Mouse (Mus musculus): ENCODE measurements around the gene Angel1. TPM values are rescaled to one million over a fixed set of nuclear protein-coding genes. Genes with fewer than 3 reads are reported as not detected.

The Angel1 gene
- polyA plus RNA-seq (2015; fragmentation: Illumina TruSeq; extraction: RNeasy Lipid Tissue Mini Kit (QIAGEN cat#74804); ENCODE audit: insufficient read depth, low read depth, low replicate concordance) = 1.7 TPM

GRCm38 (mm10) chr12:86726120-86726640 is at the start of gene Angel1:
Gene Angel1 (minus strand): TSS chr12:86726460.

DNA sequence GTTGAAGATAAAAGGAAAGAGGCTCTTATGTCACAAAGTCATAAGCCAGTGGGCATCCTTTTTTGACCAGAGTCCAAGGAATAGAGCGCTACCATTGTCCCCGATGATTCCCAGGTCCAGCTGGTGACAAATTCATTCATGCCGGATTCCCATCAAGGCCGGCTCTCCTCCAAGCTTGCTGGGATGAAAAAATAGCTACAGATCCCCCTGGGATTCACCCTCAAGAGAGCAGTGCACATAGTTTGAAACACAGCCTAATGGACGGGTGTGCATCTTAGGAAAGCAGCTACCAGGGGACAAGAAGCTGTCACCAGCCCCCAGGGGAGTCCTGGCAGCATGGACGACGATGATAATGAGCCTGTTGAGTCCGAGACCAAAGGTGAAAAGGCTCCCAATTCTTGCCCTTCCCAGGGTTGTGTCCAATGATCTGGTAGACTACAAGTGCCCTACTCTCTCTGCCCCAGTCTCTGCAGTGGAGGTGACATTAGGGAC is 8.1 kb upstream of the Angel1 start, which contains the start of gene Lrrc74a:
Gene Lrrc74a, plus strand, starts transcription at position 51 of the 492 bp plus-strand sequence.

GRCm38 (mm10) chr12:86678591-86679545 is 47.4 kb downstream of the Angel1 start, which contains the start of gene Vash1:
Gene Vash1 (plus strand): TSS chr12:86678700.

Other genes starting within 250 kb of the Angel1 start
- gene Vash1, start 47.8 kb downstream of the Angel1 start, polyA plus RNA-seq (2015; fragmentation: Illumina TruSeq; extraction: RNeasy Lipid Tissue Mini Kit (QIAGEN cat#74804); ENCODE audit: insufficient read depth, low read depth, low replicate concordance) = 1.6 TPM
- gene Lrrc74a, start 7.9 kb upstream of the Angel1 start, polyA plus RNA-seq (2015; fragmentation: Illumina TruSeq; extraction: RNeasy Lipid Tissue Mini Kit (QIAGEN cat#74804); ENCODE audit: insufficient read depth, low read depth, low replicate concordance) = not detected
- 6.2 TPM for gene Irf2bpl, start 158.3 kb upstream of the Angel1 start, polyA plus RNA-seq (2015; fragmentation: Illumina TruSeq; extraction: RNeasy Lipid Tissue Mini Kit (QIAGEN cat#74804); ENCODE audit: insufficient read depth, low read depth, low replicate concordance)
- 3.3 TPM for gene Cipc, start 220.6 kb upstream of the Angel1 start, polyA plus RNA-seq (2015; fragmentation: Illumina TruSeq; extraction: RNeasy Lipid Tissue Mini Kit (QIAGEN cat#74804); ENCODE audit: insufficient read depth, low read depth, low replicate concordance)

All from pancreas, adult 10 weeks (tissue).